Mouse (Mus musculus): ENCODE measurements around the gene Slc35e1. TPM values are rescaled to one million over a fixed set of nuclear protein-coding genes. Genes with fewer than 3 reads are reported as not detected.

Slc35e1 gene
- polyA plus RNA-seq, 1 experiment from 2014 or later, result 21.1 TPM

DNA sequence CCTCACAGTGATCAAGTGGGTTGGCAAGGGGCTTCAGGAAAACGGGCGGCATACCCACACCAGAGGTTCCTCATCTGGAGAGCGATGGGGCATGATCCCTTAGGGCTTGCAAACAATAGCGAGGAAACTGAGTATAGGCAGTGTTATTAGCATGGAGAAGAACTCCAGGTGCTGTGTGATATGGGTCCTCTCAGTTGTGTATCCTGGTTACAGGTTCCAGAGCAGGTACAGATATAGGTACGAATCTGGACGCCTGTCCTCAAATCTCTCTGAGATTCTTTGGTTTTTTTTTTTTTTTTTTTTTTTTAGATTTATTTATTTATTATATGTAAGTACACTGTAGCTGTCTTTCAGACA is 48.4 kb downstream of the Slc35e1 start:
- no peaks in the 10 kb centered on the region for H3K9me3 ChIP-seq
- H3K27ac ChIP-seq, result no peak overlapping the region
- peak overlapping the region; percentile 90 for H3K4me2 ChIP-seq
- H3K4me3 ChIP-seq (replicated peaks), result peak overlapping the region; percentile 52
- no peaks in the 10 kb centered on the region; the same call in 1 of the 2 replicates for H3K36me3 ChIP-seq
- no peaks in the 10 kb centered on the region for H3K27me3 ChIP-seq (replicated peaks)
- WGBS, result 34% methylated on average over 6 of the region's 6 CpGs
- ATAC-seq (ENCODE audit: insufficient read depth, low FRiP score, low read depth), result peak; percentile 29; the same call in 1 of the 2 replicates
- H3K9ac ChIP-seq, result 0 out of 2 replicates have a peak overlapping the region, but pooled peaks have one; percentile 33
- 0 out of 2 replicates have a peak, but pooled peaks cover 10% of the 10 kb centered on the region for H3K4me1 ChIP-seq

DNA sequence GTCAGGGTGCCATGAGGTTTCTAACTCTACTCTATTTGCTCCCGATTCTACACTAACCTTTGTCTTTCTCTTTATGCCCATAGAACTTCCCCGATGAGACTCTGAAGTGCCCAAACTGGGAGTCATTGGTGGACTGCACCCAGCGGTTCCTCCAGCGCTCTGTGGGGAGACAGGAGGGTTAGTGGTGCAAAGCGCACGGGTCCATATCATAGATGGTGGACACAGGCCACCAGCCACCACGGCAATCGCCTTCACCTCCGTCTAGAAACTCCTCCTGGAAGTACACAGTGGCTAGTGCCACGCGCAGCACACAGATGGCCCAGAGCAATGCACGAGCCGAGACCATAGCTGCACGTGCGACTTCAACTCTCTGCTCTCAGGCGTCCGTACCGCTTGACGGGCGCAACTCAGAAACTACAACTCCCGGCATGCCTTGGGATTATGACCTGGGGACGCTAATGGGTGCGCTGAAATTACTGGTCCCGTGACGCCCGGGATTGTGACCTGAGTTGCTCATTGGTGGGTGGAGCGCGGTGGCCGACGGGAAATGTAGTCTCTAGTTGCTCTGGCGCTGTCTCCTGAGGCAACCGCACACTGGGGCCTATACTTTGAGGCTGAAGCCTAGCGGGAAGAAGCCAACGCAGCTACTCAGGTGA is 48.9 kb downstream of the Slc35e1 start, which contains the start of the genes Calr3 and 1700030K09Rik:
TSS of gene Calr3 (minus strand) at position 533 of the 656 bp plus-strand sequence.
TSS of gene 1700030K09Rik (plus strand) at position 543 of the 656 bp plus-strand sequence.
- WGBS, result 4% methylated on average over 34 of the region's 34 CpGs
- ATAC-seq (ENCODE audit: insufficient read depth, low FRiP score, low read depth), result peak; percentile 99
- no peaks in the 10 kb centered on the region for H3K27me3 ChIP-seq (replicated peaks)
- H3K9me3 ChIP-seq, result no peaks in the 10 kb centered on the region
- H3K27ac ChIP-seq, result no peak within 1 kb of the TSS
- peak within 1 kb of the TSS; percentile 52 for H3K4me3 ChIP-seq (replicated peaks)
- 0 out of 2 replicates have a peak, but pooled peaks cover 10% of the 10 kb centered on the region for H3K4me1 ChIP-seq
- peak within 1 kb of the TSS; percentile 33; the same call in 1 of the 2 replicates for H3K9ac ChIP-seq
- no peaks in the 10 kb centered on the region; the same call in 1 of the 2 replicates for H3K36me3 ChIP-seq
- H3K4me2 ChIP-seq, result peak within 1 kb of the TSS; percentile 90

DNA sequence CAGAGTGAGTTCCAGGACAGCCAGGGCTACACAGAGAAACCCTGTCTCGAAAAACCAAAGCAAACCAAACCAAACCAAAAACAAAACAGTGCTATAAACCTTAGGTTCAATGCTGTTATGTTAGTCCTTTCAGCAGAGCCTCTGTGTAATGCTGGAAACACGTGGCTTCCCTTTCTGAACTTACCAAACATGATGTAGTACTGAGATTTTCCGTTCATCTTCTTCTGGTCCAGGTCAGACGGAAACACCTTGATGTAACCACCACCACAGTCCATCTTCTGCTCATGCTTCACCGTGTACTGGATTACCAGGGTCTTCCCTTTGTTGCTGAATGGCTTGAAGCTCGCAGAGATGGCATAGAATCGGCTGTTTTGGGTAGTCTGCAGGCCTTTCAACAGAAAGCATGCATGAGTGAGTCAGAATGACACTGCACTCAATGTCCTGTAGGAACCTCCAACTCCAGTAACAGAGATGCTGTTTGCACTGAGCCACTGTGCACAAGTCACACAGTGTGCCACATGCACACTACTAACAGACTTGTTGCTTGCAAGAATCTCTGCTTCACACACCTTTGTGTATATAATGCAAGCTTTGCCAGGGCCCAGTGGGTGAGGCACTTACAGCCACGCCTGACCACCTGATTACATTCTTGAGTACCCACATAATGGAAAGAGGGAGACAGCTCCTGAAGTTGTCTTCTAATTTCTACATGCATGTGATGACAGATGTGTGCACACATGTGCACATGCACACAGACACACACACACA is 54.0 kb downstream of the Slc35e1 start:
- Histone ChIP-seq H3K4me2 (no peak overlapping the region), H3K36me3 (no peaks in the 10 kb centered on the region), H3K27me3 (replicated peaks) (no peaks in the 10 kb centered on the region), H3K27ac (peak overlapping the region; percentile 1; the same call in 1 of the 2 replicates), H3K4me1 (0 out of 2 replicates have a peak, but pooled peaks cover 4% of the 10 kb centered on the region), H3K9me3 (no peaks in the 10 kb centered on the region), H3K9ac (no peak overlapping the region), H3K4me3 (replicated peaks) (no peak overlapping the region)
- WGBS, result 71% methylated on average over 8 of the region's 8 CpGs
- peak; percentile 48; the same call in 1 of the 2 replicates for ATAC-seq (ENCODE audit: insufficient read depth, low FRiP score, low read depth)

DNA sequence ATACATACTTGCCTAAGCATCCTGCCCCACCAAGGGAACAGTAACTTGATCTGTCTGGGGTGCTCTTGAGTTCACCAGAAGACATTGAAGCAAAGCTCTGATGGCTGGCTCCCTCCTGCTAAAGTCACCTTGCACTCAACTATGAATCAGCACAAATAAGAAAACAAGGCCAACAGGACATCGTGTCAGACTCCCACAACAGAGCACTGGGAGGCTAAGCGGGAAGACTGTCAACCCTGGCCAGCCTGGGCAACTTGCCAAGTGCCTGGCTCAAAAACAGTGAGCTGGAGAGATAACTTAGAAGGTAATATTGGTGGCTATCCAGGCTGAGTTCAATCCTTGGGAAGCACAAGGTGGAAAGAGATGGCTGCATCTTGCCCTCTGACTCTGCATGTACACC is 57.5 kb downstream of the Slc35e1 start:
- Histone ChIP-seq H3K4me2 (no peak overlapping the region), H3K36me3 (no peaks in the 10 kb centered on the region), H3K4me3 (replicated peaks) (no peak overlapping the region), H3K27ac (no peak overlapping the region), H3K9ac (no peak overlapping the region), H3K4me1 (no peaks in the 10 kb centered on the region), H3K27me3 (replicated peaks) (no peaks in the 10 kb centered on the region), H3K9me3 (no peaks in the 10 kb centered on the region)
- WGBS, result 21% methylated on average over 2 of the region's 2 CpGs
- ATAC-seq (ENCODE audit: insufficient read depth, low FRiP score, low read depth), result no peak

Small RNA genes within 50 kb of the gene (microRNA-seq; reads per million reads assigned to microRNA genes)
- gene Gm28019 (not detected), gene Mir7068 (1.4 reads per million)

Other genes with a start within 250 kb of the Slc35e1 start
- 22.1 and 43.6 TPM in 2 replicates for gene Gm10282, start 187.4 kb downstream of the Slc35e1 start, polyA plus RNA-seq (2015; fragmentation: Nextera tagmentation; extraction: Ambion mirVana)
- 7.6 and 8.4 TPM in 2 replicates for gene Klf2, start 173.6 kb downstream of the Slc35e1 start, polyA plus RNA-seq (2015; fragmentation: Nextera tagmentation; extraction: Ambion mirVana)
- 45.1 and 48.3 TPM in 2 replicates for gene Eps15l1, start 71.2 kb downstream of the Slc35e1 start, polyA plus RNA-seq (2015; fragmentation: Nextera tagmentation; extraction: Ambion mirVana)
- 2.6 and 3.3 TPM in 2 replicates for gene Calr3, start 48.7 kb downstream of the Slc35e1 start, polyA plus RNA-seq (2015; fragmentation: Nextera tagmentation; extraction: Ambion mirVana)
- 13.3 and 14.5 TPM in 2 replicates for gene 1700030K09Rik, start 48.7 kb downstream of the Slc35e1 start, polyA plus RNA-seq (2015; fragmentation: Nextera tagmentation; extraction: Ambion mirVana)
- gene Cherp, start 17.4 kb downstream of the Slc35e1 start, polyA plus RNA-seq (2015; fragmentation: Nextera tagmentation; extraction: Ambion mirVana), result 45.1 and 52.1 TPM in 2 replicates
- gene Med26, start 55.7 kb upstream of the Slc35e1 start, polyA plus RNA-seq (2015; fragmentation: Nextera tagmentation; extraction: Ambion mirVana), result 14.4 and 15.6 TPM in 2 replicates
- 120 and 122 TPM in 2 replicates for gene Smim7, start 78.5 kb upstream of the Slc35e1 start, polyA plus RNA-seq (2015; fragmentation: Nextera tagmentation; extraction: Ambion mirVana)
- gene Tmem38a, start 79.4 kb upstream of the Slc35e1 start, polyA plus RNA-seq (2015; fragmentation: Nextera tagmentation; extraction: Ambion mirVana), result 18.8 and 19.2 TPM in 2 replicates
- 0.12 and 0.14 TPM in 2 replicates for gene Nwd1, start 154.1 kb upstream of the Slc35e1 start, polyA plus RNA-seq (2015; fragmentation: Nextera tagmentation; extraction: Ambion mirVana)
- 143 and 148 TPM in 2 replicates for gene Sin3b, start 230.7 kb upstream of the Slc35e1 start, polyA plus RNA-seq (2015; fragmentation: Nextera tagmentation; extraction: Ambion mirVana)

All from stomach, embryonic 15.5 days (tissue).